Mouse (Mus musculus) fibroblast of lung, adult 2 months (primary cell): Measurements from ENCODE around the gene Gm8237.
"Not testable (repeated sequence)": the region's sequence is repeated elsewhere in the genome, so short reads cannot be mapped to it uniquely, and the experiment has no call there.

Source experiments
- DNase-seq: peaks from one replicate; pipeline ENCODE4 v3.0.0-alpha.2; 2011; ENCODE audit warnings: low read depth

Gene Gm8237

DNA sequence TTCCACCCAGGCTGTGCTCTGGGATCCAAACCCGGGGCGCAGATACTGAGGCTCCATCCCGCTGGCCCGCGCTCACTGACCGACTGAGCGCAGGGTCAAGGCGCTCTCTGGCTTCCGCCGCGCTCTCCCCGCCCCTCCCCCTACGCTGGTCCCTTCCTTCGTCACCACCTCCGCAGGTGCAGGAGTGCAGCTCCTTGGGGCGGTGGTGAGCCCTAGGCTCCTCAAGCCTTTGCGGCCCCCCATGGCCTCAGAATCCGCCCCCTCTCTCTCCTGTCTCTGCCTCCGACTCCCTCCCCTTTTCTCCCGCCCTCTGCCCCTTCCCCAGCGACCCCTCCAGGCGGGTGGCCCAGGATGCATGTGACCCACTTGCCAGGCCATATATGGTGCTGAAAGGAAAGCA lies at the start of gene Gm8237:
Gm8237 (minus strand) TSS at position 142 of the 400 bp plus-strand sequence.
- DNase-seq, result not testable (repeated sequence)

DNA sequence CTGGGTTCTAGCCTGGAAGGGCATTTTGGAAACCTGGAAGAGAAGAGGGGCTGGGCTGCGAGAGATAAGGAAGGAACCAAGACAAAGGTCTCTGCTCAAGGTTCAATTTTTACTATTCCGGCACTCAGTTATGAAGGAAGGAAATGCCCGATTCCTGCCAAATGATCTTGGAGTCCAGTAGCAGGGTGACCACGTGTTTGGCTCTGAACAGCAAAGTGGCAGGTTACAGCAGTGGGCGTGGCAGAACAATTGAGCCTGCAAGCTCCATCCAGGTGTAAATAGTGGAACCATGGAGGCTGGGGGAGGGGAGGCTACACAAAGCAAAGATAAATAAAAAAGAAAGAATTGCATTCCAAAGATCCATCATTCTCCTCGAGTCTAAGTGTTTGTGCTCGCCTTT lies 43.1 kb upstream of the Gm8237 start:
- DNase-seq, result not testable (repeated sequence)

DNA sequence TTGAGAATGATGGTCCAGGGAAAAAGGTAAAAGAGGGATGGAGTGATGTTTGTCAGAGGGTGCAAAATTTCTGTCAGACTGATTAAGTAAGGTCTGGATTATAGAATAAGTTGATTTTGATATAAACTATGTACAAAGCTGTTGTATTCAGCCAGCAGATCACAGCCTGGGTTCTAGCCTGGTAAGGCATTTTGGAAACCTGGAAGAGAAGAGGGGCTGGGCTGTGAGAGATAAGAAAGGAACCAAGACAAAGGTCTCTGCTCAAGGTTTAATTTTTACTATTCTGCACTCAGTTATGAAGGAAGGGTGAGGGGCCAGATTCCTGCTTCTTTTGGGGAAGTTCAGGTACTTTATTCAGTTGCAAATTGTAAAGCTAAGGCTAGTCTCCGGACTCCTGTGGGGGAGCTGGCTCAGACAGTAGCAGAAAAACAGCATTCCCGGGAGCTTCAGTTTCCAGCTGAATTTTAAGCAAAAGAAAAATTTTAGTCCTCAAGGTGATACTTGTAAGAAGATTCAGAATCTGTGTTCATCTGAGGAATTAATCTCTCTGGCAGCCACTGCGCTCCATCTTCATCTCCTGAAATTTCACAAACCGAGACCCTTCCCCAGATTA lies 38.3 kb upstream of the Gm8237 start:
- DNase-seq, result not testable (repeated sequence)

DNA sequence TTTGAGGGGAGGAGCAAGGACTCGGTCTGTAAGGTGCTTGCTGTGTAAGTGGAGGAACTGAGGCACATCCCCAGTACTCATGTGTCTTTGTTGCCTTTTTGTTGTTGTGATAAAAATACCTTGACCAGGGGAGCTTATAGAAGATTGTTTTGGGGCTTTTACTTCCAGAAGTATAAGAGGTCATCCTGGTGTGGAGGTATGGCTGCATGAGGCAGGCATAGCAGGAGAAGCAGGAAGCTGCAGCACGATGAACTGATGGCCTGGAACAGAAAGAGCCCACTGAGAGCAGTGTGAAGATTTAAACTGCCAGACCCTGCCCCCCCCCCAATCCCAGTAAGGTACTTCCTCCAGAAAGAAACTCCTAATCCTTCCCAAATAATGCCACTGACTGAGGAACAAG lies 33.5 kb upstream of the Gm8237 start:
- not testable (repeated sequence) for DNase-seq

DNA sequence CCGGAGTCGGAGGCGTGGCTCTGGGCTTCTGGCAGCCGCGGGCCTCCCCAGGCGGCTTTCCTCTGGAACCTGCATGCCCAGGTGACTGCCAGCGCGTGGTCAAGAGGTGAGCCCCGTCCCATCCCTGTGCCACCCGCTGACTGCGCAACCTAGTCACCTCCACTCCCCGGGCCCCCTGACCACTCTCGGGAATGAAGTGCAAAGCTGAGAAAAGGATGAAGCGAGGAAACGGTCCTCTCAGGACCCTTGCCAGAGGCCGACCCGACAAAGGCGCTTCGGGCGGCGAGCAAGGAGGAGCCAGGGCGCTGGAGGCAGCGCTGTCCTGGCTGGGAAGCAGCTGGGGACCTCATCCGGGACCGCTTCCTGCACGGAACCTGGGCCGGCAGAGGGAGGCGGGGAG lies 391 bp downstream of the Gm8237 start:
- not testable (repeated sequence) for DNase-seq

DNA sequence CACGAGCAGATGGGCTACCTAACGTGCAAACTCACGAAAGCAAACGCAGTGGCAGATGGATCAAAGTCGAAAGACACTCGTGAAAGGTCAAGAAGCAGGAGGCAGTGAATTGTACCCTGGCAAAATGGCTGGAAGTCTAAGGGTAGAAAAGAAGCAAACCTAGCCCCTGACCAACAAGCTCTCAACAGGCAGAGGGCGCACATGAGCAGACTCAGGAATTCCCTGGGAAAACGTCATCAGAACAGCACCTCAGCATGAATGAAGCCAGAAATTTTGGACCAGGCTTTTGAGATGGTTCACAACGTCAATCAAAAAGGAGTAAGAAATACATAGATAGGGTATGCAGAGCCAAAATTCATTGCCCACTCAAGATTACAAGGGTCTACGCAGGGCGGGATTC lies 1.0 kb downstream of the Gm8237 start:
- not testable (repeated sequence) for DNase-seq

DNA sequence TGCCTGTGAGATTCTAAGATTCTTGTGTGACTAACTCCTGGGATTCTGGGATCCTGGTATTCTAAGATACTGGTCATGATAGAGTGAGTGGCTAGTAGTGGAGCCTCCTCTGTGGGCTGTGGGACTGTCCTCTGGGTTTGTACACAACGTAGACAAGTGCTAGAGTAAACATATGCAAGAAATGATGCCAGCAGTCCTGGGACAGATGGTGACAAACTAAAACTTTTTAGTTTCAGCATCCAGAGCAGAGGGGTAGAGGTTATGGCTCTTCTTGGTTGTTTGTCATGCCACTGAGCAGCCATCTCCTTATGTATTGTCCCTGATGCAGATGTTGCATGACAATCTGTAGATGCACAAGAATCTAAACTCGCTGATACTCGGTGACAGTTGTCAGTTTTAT lies 24.3 kb downstream of the Gm8237 start:
- DNase-seq, result not testable (repeated sequence)

DNA sequence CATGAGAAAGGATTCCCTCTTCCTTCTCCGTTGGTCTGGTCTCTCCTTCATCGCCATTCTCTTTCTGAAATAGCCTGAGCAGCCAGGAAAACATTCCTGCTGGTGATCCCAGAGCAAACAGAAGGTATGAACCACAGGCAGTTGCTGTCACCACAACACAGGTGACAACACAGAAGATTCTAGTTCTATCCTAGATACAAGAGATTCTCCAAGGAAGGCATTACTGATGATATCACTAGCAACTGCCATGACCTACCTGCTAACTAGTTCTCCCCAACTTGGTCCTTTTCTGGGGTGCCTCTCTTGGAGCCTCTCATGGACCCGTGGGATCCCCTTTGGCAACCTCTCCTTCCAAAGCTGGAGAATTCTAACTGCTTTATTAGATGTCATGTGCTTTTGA lies 50.0 kb downstream of the Gm8237 start, which contains the start of gene Gm3424:
Gm3424 (minus strand) TSS at position 101 of the 400 bp plus-strand sequence.
- DNase-seq, result not testable (repeated sequence)

DNA sequence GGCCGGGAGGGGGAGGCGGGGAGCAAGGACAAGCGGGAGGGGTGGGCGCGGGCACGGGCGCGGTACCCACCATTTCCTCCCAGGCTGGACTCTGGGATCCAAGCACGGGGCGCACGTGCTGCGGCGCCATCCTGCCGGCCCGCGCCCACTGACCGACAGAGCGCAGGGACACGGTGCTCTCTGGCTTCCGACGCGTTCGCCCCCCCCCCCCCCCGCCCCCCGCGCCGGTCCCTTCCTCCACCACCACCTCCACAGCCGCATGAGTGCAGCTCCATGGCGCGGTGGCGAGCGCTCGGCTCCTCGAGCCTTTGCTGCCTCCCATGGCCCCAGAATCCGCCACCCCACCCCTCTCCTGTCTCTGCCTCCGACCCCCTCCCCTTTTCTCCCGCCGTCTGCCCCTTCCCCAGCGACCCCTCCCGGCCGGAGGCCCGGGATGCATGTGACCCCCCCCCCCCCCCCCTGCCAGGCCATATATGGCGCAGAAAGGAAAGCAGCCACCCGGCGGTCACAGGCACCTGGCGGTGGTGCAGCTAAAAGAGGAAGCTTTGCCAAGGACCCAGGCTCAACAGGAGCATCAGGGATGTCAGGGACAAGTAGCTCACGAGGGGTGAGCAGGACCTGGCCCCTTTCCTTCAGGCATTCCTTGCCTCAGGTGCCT lies 67.4 kb downstream of the Gm8237 start:
- DNase-seq, result not testable (repeated sequence)
